Mouse (Mus musculus): ENCODE results near the gene Adamts2.

Gene Adamts2

GRCm38 (mm10) chr11:50601641-50602355, at the start of gene Adamts2:
Gene Adamts2 (plus strand): TSS chr11:50602084.
- DNase-seq (ENCODE audit: low spot score in 2 of 2) = peak; percentile 79 to 84

GRCm38 (mm10) chr11:50557064-50557463, 44.8 kb upstream of the Adamts2 start:
- no peak for DNase-seq (ENCODE audit: low spot score in 2 of 2)

GRCm38 (mm10) chr11:50559108-50559507, 42.8 kb upstream of the Adamts2 start:
- no peak for DNase-seq (ENCODE audit: low spot score in 2 of 2)

GRCm38 (mm10) chr11:50565466-50566211, 36.2 kb upstream of the Adamts2 start:
- DNase-seq (ENCODE audit: low spot score in 2 of 2) = no peak

GRCm38 (mm10) chr11:50571448-50571847, 30.4 kb upstream of the Adamts2 start:
- no peak for DNase-seq (ENCODE audit: low spot score in 2 of 2)

- no peak for DNase-seq (ENCODE audit: low spot score in 2 of 2)
Measured at GRCm38 (mm10) chr11:50576521-50576920, 25.4 kb upstream of the Adamts2 start.

GRCm38 (mm10) chr11:50587026-50587425, 14.9 kb upstream of the Adamts2 start:
- DNase-seq (ENCODE audit: low spot score in 2 of 2) = peak in 1 of 2 experiments; percentile 43

- no peak for DNase-seq (ENCODE audit: low spot score in 2 of 2)
Measured at GRCm38 (mm10) chr11:50587787-50588186, 14.1 kb upstream of the Adamts2 start.

- peak in 1 of 2 experiments; percentile 74 for DNase-seq (ENCODE audit: low spot score in 2 of 2)
Measured at GRCm38 (mm10) chr11:50589060-50589459, 12.8 kb upstream of the Adamts2 start.

GRCm38 (mm10) chr11:50591053-50591452, 10.8 kb upstream of the Adamts2 start:
- DNase-seq (ENCODE audit: low spot score in 2 of 2) = no peak

GRCm38 (mm10) chr11:50592892-50593553, 8.9 kb upstream of the Adamts2 start:
- DNase-seq (ENCODE audit: low spot score in 2 of 2) = no peak

GRCm38 (mm10) chr11:50596571-50596970, 5.3 kb upstream of the Adamts2 start:
- DNase-seq (ENCODE audit: low spot score in 2 of 2) = no peak

GRCm38 (mm10) chr11:50599156-50599555, 2.7 kb upstream of the Adamts2 start:
- no peak for DNase-seq (ENCODE audit: low spot score in 2 of 2)

GRCm38 (mm10) chr11:50602356-50603081, 635 bp downstream of the Adamts2 start:
- DNase-seq (ENCODE audit: low spot score in 2 of 2) = peak; percentile 57 to 71

- DNase-seq (ENCODE audit: low spot score in 2 of 2) = peak; percentile 69 to 76
Measured at GRCm38 (mm10) chr11:50603082-50603910, 1.4 kb downstream of the Adamts2 start.

GRCm38 (mm10) chr11:50604371-50604770, 2.5 kb downstream of the Adamts2 start:
- DNase-seq (ENCODE audit: low spot score in 2 of 2) = no peak

- DNase-seq (ENCODE audit: low spot score in 2 of 2) = no peak
Measured at GRCm38 (mm10) chr11:50611181-50611580, 9.3 kb downstream of the Adamts2 start.

GRCm38 (mm10) chr11:50617015-50617543, 15.2 kb downstream of the Adamts2 start:
- DNase-seq (ENCODE audit: low spot score in 2 of 2) = no peak

GRCm38 (mm10) chr11:50620926-50621325, 19.0 kb downstream of the Adamts2 start:
- no peak for DNase-seq (ENCODE audit: low spot score in 2 of 2)

GRCm38 (mm10) chr11:50621364-50621763, 19.5 kb downstream of the Adamts2 start:
- DNase-seq (ENCODE audit: low spot score in 2 of 2) = no peak

Data from urinary bladder, postnatal 4 days (tissue).